Mouse (Mus musculus) NIH3T3 (cell line): ENCODE results near the gene Nrbf2.

Source experiments
- DNase-seq: peaks from one replicate; pipeline ENCODE4 v3.0.0-alpha.2; 2012; ENCODE audit warnings: low read depth

Nrbf2 gene

DNA sequence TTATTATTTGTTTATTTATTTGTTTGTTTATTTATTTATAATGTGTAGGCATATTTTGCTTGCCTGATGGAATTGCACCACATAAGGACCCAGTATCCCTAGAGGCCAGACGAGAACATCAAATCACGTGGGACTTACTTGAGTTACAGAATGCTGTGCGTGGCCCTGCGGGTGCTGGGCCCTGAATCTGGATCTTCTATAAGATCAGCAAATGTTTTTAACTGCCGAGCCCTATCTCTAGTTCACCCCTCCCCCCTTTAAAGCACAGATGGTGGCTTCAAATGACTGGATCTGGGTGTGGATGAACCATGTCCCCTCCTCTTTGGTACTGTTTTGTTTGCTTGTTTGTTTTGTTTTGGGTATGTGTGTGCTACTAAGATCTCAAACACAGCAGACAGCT, 10.2 kb upstream of the Nrbf2 start:
- no peak for DNase-seq

DNA sequence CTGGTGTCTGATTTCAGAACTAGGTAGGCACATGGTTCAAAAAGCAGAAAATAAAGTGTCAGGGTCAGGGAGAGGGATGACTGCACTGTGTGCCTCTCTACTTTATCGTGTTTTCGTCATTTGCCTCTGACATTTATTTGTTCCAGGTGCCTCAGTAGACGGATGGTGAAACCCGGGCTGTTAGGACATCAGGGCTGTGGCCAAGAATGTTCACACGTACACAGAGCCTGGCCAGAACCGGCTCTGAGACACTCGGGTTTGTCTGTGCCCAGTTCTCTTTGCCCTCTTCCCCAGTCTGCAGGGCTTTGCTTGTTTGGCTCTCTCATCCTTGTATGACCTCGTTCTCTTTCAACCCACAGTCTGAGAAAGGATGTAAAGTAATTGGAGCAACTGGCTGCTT, 6.0 kb upstream of the Nrbf2 start:
- peak; percentile 67 for DNase-seq

DNA sequence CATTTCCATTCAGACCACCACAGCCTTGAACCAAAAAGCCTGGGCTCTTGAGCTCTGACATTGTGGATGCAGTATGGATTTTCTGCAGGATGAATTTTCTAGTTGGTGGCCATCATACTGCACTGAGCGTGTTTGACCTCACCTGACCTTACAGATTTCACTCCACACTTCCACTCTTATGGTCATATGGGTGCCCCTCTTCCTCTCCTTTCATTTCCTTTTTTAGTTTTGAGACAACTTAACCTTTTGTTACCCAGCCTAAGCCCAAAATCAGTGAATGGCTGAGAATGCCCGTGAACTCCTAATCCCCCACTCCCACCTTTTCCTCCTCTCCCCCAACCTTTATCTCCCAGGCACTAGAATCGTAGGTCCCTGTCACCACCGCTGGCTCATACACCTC, 5.5 kb upstream of the Nrbf2 start:
- DNase-seq, result no peak

DNA sequence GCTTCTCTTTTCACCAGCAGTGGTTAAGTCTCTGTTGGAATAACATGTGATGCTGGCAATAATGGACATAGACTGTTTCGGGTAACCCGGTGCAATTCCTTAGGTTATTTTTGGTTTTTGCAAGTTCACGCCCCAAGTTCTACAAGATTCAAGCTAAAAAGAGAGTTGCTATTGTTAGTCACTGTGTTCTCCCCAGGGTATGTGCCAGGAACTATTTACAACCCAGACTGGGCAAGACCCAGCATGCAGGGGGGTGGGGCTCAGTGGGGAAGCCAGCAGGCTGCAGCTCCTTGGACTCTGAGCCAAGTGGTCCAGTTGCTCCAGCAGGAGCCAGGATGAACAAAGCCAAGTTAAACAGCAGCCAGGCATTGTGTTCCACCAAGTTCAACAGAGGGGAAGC, 2.8 kb upstream of the Nrbf2 start:
- DNase-seq, result peak; percentile 97

DNA sequence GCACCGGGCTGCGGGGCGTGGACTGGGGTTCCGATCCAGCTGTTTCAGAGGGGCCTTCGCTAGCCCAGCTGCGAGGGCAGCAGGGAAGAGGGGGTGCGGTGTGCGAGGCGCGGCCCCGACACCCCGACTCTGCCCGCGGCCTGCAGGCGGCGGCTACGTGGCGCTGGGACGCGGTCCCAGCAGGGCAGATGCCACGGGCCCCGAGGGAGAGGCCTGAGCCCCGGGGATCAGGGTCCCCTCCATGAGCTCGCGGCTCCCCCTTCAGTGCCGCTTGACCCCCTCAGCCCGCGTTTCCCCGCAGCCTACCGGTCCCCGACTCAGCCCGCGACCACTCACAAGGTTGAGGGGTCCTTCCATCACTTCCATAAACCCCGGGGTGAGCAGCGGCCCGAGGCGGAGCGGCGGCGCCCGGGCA, 337 bp downstream of the Nrbf2 start:
- DNase-seq, result peak; percentile 55

DNA sequence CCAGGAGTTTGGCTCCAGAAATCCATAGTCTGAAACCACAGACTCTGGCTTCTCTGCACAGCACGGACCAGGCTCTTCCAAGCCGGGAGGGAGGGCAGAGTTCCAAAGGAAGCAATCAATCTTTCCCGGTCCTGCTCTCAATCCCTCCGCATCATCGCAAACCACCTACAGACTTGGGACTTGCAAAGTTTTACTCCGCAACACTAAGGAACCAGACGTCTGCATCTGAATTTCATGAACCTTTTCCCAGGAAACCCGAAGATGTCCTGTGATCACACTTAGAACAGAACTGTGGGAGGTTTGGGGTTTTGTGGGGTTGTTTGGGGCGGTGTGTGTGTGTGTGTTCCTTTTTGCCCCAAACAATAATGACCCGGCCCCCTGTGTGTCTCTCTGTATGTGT, 794 bp downstream of the Nrbf2 start:
- DNase-seq, result peak; percentile 91

DNA sequence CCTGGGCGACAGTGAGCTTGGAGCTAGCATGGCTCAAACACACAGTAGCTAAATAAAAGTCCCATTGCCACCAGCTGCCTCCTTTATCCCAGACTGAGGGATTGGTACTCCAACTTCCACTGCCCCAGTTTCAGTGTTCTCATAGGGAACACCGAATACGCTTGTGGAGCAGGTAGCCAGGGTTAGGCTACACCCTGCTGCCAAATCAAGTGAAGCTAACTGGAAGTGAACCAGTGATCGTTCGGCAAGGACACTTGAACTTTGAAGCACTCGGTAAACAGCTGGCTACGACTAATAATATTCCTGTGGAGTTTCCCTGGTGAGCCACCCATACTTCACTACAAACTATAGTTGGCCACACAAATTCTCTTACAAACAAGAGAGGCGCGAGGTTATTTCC, 1.6 kb downstream of the Nrbf2 start:
- DNase-seq, result no peak

DNA sequence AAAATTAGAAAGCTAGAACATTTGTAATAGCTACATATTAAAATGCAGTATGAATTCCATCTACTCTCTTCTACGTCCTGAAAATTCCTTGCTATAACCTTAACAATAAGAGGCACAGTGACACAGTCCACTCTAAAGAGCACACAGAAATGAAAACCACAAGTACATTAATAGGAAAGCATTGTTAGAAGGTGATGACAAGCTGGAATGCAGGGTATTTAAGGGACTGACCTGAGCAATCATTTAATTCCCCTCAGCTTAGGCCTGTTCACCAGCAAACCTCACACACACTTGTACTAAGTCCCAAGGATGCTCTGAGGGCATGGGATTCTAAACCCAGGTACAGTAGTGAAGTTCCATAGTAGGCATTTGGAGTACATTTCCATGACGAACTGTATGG, 2.6 kb downstream of the Nrbf2 start:
- DNase-seq, result peak; percentile 57

DNA sequence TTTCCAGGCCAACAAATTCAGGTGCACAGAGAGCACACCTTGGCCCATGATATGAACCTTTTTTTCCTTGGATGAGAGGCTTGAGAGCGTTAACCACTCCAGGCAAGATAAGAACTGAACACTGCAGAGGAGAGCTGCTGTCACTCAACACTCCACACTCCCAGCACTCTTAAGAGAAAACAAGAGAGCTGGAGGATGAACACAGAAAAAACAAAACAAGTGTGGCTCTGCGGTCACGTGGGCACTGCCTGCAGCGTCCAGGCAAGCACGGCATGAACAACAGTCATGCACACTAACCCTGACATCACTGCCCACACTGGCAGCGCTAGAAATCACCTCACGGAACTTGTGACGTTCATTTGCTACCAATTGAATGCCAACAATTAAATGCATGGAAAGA, 3.3 kb downstream of the Nrbf2 start:
- no peak for DNase-seq

DNA sequence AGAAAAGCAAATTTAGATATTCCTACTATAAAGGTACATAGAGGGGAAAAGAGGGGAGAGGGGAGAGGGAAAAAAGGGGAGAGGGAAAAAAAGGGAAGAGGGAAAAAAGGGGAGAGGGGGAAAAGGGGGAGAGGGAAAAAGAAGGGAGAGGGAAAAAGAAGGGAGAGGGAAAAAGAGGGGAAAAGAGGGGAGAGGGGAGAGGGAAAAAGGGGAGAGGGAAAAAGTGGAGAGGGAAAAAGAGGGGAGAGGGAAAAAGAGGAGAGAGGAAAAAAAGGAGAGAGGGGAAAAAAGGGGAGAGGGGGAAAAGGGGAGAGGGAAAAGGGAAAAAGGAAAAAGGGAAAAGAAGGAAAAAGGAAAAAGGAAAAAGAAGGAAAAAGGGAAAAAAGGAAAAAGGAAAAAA, 9.2 kb downstream of the Nrbf2 start:
- DNase-seq, result no peak

DNA sequence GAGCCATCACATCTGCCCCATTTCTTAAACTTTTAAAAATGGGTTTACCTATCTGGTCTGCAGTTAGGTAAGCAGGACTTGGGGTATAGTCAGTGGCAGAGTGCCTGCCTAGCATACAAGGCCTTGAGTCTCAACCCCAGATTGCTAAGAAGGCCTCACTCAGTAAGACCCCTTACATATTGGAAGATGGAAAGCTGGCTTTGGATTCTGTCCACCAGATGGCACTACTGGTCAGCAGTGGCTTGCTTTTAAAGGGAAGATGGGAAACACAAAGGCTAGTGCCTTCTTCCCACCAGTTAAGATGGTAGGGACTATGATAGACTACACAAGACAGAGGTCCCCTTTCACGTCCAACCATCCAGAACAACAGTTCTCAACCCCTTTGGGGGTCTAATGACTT, 20.3 kb downstream of the Nrbf2 start:
- peak; percentile 83 for DNase-seq

DNA sequence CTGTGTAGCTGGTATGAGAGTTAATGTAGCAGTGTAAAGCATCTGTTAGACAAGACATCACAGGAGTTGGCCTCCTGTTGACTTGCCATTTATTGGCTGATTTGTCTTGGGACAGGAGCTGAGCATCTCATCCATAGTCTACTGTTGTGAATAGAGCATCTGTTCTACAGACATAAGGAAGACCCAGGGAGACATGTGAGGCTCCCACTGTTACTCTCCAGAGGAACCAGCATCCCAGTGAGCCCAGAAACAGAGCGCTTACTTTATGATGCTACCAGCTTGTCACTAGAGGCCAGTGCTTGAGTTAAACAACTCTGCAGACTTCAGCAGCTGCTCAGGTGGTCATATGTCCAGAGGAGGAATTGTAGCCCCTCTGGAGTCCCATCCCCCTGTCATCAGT, 32.0 kb downstream of the Nrbf2 start:
- DNase-seq, result no peak

DNA sequence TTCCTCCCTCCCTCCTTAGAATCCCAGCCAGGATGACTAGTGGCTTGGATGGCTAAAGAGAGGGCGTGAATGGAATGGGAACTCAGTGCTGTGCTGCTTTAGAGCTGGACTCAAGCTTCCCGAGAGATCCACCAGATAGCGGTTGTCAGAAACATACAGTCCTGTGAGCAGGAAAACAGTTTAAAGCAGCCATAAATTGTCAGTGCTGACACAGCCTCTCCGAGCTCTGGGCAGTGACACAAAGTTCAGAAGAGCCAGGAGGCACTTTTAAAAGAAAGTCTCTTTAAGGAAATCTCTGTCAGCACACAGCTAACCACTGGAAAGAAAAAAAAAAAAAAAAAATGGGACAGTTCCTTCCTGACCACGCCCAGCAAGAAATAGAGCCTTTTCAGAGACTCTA, 32.8 kb downstream of the Nrbf2 start:
- no peak for DNase-seq

DNA sequence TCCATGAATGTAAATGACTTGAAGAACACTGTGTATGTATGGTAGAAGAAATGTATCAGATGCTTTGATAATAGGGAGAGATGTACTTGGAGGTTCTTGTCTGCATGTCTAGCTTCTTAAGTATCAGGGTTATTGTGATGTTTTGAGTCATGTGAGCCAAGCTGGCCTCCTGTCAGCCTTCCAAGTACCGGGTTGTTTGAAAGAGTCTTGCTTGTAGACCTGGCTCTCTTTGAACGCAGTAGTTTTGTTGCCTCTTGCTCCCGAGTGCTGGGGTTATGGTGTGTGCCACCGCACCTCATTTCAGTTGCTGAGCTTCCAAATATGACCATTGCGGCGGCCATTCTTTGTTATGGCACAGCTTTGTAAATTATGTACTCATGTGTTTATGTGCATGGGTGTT, 34.3 kb downstream of the Nrbf2 start:
- no peak for DNase-seq

DNA sequence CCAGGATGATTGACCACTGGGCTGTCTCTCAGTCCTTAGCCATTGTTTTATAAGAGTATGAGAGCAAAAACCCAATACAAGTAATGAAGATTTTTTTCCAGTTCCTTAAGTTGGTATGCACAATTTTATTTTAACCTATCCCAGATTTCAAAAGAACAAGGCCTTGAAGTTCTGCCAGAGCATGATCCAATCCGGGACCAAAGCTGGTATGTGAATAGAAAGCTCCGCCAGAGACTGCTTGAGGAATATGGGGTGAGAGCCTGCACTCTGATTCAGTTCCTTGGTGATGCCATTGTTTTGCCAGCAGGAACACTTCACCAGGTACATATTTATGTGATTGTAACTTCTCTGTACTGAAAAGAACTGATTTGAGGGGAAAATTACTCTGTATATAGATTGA, 35.6 kb downstream of the Nrbf2 start:
- no peak for DNase-seq

DNA sequence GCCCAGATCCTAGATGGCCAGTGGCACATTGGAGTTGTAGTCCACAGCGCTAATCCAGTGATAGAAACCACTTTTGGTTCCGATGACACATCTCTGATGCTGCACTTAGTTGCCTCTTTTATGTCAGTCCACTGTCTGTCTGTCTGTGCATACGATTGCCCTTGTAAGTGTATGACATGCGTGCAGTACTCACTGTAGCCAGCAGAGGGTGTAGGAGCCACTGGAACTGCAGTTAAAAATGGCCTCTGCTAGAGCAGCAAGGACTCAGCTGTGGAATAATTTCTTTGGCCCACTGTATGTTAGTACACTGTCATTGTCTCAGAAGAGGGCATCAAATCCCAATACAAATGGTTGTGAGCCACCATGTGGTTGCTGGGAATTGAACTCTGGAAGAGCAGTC, 38.0 kb downstream of the Nrbf2 start:
- DNase-seq, result peak; percentile 60

DNA sequence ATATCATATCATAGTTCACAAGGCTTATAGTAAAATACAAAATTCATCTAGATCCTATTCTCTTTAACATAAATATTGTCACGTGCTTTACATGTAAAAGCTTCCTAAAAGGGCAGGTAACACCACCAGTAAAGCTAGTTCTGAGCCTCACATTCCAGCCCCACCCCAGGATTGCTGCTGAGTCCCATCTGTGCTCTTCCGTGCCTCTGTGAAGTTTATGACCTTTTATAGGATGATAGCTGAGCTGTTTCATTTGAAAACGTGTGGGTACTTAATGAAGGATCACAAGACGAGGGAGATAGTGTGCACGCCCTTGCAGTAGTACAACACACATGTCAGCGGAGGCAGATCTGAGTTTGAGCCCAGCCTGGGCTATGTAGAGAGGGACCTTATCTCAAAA, 54.7 kb downstream of the Nrbf2 start:
- no peak for DNase-seq

DNA sequence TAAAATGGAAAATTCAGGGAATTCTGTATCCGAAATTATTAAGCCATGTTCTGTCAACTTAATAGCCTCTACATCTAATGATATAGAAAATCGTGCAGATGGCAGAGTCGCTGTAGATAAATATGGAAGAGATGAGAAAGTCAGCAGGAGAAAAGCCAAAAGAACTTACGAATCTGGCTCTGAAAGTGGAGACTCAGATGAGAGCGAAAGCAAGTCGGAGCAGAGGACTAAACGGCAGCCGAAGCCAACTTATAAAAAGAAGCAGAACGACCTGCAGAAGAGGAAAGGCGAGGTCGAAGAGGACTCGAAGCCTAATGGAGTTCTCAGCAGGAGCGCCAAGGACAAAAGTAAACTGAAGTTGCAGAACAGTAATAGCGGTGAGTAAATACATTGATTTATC, 58.6 kb downstream of the Nrbf2 start:
- no peak for DNase-seq

DNA sequence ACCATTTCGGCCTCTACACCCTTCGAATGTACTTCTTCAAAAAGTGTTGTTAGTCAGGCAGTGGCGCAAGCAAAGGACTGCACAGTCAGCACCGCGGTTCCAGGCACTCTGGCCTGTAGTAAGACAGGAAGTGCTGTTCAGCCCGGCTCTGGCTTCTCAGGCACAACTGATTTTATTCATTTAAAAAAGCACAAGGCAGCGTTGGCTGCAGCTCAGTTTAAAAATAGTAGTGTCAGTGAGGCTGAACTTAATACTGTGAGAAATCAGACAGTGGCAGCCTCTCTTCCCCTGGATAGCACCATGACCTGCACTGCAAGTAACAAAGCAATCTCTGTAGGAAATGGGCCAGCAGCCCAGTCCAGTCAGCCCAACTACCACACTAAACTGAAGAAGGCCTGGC, 59.0 kb downstream of the Nrbf2 start:
- DNase-seq, result peak; percentile 18

DNA sequence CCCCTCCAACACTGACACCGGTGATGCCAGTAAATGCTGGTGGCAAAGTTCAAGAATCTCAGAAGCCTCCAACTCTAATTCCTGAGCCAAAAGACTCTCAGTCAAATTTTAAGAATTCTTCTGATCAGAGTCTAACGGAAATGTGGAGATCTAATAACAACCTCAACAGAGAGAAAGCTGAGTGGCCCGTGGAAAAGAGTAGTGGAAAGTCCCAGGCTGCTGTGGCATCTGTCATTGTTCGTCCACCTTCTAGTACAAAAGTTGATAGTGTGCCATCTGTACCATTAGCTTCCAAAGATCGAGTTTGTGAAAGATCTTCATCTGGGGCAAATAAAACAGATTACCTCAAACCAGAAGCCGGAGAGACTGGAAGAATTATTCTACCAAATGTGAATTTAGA, 59.6 kb downstream of the Nrbf2 start:
- DNase-seq, result no peak

DNA sequence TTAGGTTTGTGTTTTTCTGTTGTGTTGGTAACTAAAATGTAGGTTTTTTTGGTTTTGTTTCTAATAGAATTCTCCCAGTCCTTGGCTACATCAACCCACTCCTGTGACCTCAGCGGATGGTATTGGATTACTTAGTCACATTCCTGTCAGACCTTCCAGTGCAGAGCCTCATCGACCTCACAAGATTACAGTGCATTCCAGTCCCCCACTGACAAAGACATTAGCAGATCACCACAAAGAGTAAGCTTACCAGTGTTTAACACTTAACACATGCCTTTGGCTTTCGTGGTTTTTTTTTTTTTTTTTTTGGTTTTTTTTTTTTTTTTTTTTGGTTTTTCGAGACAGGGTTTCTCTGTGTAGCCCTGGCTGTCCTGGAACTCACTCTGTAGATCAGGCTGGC, 61.2 kb downstream of the Nrbf2 start:
- peak; percentile 55 for DNase-seq

DNA sequence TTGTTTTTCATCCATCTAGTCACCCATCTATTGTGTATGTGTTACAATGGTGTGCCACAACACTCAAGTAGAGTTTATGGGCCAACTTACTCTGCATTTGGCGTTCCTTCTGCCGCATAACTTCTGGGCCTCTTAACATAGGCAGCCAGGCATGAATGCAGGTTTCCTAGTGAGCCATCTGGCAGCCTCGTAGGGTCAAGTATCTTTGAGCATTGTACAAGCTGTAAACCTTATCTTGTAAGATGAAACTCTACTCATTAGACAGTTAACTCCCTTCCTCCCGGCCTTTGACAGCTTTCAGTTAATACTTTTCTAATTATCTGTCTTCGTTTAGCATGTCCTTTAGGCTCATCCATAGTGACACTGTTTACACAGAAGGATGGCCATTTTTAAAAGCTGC, 63.8 kb downstream of the Nrbf2 start:
- DNase-seq, result no peak

DNA sequence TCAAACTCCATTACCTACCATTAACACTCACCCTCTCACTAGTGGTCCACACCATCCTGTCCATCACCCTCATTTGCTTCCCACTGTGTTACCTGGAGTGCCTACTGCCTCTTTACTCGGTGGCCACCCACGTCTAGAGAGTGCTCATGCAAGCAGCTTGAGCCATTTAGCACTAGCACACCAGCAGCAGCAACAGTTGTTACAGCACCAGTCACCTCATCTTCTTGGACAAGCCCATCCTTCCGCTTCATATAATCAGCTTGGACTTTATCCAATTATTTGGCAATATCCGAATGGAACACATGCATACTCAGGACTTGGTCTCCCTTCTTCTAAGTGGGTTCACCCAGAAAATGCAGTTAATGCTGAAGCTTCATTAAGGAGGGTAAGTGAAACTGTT, 64.9 kb downstream of the Nrbf2 start:
- no peak for DNase-seq

DNA sequence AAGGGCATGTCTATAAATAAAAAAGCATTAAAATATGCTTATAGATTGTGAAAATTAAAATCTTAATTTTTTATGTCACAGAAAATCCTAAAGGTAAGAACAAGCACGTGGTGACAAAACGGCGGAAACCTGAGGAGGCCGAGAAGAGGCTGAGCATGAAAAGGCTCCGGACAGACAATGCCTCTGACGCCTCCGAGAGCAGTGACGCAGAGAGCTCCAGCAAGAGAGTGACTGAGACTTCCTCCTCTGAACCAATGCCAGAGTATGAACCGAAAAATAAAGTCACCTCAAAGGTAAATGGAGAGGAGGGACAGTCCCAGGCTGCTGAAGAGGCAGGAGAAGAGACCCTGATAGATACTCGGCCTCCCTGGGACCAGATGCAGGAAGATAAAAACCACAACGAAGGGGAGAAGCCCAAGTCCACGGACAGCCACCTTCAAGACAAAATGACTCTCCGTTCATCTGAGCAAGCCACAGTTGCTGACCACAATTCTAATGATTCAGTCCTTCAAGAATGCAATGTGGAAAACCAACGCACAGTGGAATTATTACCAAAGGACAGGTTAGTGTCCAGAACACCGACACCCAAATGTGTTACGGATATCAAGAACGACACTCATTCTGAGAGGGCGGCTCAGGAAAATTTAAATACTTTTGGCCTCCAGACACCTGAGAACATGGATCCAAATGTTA, 66.1 kb downstream of the Nrbf2 start:
- DNase-seq, result no peak

DNA sequence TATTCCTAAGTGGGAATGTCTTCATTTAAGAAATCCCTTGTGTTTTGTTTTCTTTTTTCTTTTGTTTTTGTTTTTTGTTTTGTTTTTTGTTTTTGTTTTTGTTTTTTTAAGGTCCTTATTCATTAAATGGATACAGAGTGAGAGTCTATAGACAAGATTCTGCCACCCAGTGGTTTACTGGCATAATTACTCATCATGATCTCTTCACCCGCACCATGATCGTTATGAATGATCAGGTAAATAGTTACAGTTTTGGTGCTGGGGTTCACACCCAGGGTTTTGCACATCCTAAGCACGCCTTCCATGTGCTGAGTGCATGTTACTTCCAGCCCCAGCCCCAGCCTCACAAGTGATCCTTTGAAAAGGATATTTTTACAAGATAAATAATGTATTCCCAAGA, 68.2 kb downstream of the Nrbf2 start:
- peak; percentile 33 for DNase-seq
